Mouse (Mus musculus): ENCODE measurements at regions not wholly inside any gene's neighbourhood (a gene's known extent, or its start where the extent isn't known, plus 50 kb on each side); places are given as distances from the start of the nearest gene placed in this dataset.

DNA sequence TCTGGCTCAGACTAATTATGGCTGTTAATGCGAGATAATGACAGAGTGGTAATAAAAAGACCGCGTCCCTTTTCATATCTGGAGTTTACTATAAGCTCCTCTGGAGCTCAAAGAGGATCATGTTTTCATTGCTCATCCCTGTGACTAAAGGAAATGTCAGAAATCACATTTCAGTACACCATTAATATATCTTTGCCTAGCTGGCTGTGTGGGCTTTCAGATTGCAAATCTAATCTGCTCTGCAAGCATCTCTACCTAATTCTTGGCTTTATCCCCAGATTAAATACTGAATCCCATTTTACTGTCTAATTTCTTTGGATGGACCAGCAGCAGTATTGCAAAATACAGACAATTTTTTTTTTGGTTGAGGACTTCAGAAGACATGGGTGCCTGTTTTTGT is 122.6 kb upstream of the Gcfc2 start:
- no peak for TF ChIP-seq ZC3H11A (IDR thresholded peaks at IDR 0.05; ENCODE audit: low read depth, low read length)
- no peak for TF ChIP-seq MAZ (IDR thresholded peaks at IDR 0.05; ENCODE audit: low read depth, low read length)
- no peak for TF ChIP-seq ZNF384 (IDR thresholded peaks at IDR 0.05; ENCODE audit: low read depth, low read length)
- no peak for TF ChIP-seq UBTF (IDR thresholded peaks at IDR 0.05; ENCODE audit: low read depth, low read length)
- TF ChIP-seq SIN3A (IDR thresholded peaks at IDR 0.05; ENCODE audit: low read length) = no peak
- no peak for TF ChIP-seq TBP (conservative IDR thresholded peaks at IDR 0.05; ENCODE audit: low read depth, low read length)
- no peak for TF ChIP-seq MXI1 (IDR thresholded peaks at IDR 0.05; ENCODE audit: low read depth, low read length)
- TF ChIP-seq MYC (IDR thresholded peaks at IDR 0.05; ENCODE audit: low read depth, low read length) = no peak
- no peak for TF ChIP-seq CTCF (conservative IDR thresholded peaks at IDR 0.05 in 1 of 2, IDR thresholded peaks at IDR 0.05 in 1 of 2; ENCODE audit: low read depth in 2 of 2, low read length in 2 of 2)
- no peak for TF ChIP-seq POLR2A (IDR thresholded peaks at IDR 0.05; ENCODE audit: low read depth, low read length)

Measured in CH12.LX (cell line).